Mouse (Mus musculus): ENCODE results near the gene Tuba1b. TPM values are rescaled to one million over a fixed set of nuclear protein-coding genes. Genes with fewer than 3 reads are reported as not detected.
A peak's percentile ranks its signal among the peaks of the same experiment; 100 is the strongest.

Gene Tuba1b
- polyA plus RNA-seq, 1 experiment from 2014 or later = 1,967 TPM

DNA sequence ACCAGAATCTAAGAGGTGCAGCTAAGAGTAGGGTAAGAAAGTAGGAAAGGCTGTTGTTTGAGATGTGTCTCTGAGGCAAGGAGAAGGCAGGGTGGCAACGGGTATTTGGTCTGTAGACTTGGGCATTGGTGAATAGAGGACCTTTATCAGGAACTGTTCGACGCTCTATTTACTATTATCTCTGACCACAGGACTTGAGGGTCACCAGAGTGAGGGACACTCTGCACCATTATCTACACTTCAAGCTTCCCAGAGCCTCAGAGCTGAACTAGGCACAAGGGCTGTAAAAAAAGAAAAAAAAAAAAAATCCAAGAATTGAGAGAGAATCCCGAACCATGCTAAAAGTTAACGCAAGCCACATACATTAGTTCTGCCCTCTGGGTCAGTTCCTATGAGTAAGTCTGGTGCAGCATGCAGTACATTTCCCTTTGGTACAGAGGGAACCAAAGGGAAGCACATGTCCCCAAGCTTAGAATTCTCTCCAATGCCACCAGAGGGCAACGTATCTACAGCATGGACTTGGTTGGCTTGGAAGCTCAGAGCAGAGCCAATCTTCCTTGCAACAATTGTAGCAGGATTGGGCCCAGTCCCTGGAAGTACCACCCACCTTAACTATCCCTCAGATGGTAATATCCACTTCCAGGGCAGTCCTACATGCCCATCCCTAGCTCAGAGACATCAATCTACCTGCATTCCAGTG lies 42.3 kb downstream of the Tuba1b start:
- Histone ChIP-seq H3K27me3 (ENCODE audit: control insufficient read depth, insufficient read depth, low read length) (peaks cover 56% of the 10 kb centered on the region), H3K9me3 (ENCODE audit: control insufficient read depth, low read length) (no peaks in the 10 kb centered on the region), H3K4me3 (ENCODE audit: low read depth, low read length) (no peak overlapping the region), H3K27ac (ENCODE audit: low read depth, low read length) (no peak overlapping the region), H3K36me3 (ENCODE audit: control insufficient read depth, insufficient read depth, low read length) (no peaks in the 10 kb centered on the region), H3K4me1 (ENCODE audit: control insufficient read depth, insufficient read depth, low read length) (peaks cover 19% of the 10 kb centered on the region), H3K4me2 (ENCODE audit: low read depth) (no peak overlapping the region), H3K9ac (ENCODE audit: low read length) (no peak overlapping the region)
- 46% methylated on average over 6 of the region's 6 CpGs for WGBS
- peak; percentile 66 for DNase-seq (ENCODE audit: low spot score)
- ATAC-seq (ENCODE audit: insufficient read depth, low FRiP score, low TSS enrichment) = peak; percentile 53; the same call in 1 of the 2 replicates

DNA sequence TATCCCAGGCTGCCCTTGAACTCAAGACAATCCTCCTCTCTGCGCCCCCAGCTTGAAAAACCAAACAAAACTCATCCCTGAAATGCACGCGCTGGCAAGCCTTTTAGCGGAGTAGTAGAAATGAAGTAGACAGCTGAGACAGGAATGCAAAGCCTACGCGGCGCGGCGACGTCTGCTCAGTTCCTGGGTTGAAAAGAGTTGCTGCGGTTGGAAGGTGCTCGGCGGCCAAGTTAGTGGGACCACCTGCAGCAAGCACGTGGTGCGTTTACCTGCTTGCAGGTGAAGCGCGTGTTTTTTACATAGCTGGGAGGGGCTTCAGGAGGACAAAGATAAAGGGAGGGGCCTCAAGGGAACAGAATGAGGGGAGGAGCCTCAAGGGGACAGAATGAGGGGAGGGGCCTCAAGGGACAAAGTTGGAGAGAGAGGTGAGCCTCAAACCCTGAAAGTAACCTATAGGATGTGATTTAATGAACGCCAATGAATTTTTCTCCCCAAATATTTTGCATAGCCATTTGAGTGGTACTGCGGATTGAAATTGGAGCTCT lies 43.1 kb downstream of the Tuba1b start:
- ATAC-seq (ENCODE audit: insufficient read depth, low FRiP score, low TSS enrichment) (no peak), DNase-seq (ENCODE audit: low spot score) (no peak)
- peak overlapping the region; percentile 3; the same call in 1 of the 2 replicates for H3K4me2 ChIP-seq (ENCODE audit: low read depth)
- peaks cover 19% of the 10 kb centered on the region for H3K4me1 ChIP-seq (ENCODE audit: control insufficient read depth, insufficient read depth, low read length)
- 6% methylated on average over 19 of the region's 19 CpGs for WGBS
- H3K27me3 ChIP-seq (ENCODE audit: control insufficient read depth, insufficient read depth, low read length) = peaks cover 48% of the 10 kb centered on the region
- H3K4me3 ChIP-seq (ENCODE audit: low read depth, low read length) = no peak overlapping the region
- H3K9ac ChIP-seq (ENCODE audit: low read length) = no peak overlapping the region
- H3K9me3 ChIP-seq (ENCODE audit: control insufficient read depth, low read length) = no peaks in the 10 kb centered on the region
- H3K36me3 ChIP-seq (ENCODE audit: control insufficient read depth, insufficient read depth, low read length) = no peaks in the 10 kb centered on the region
- no peak overlapping the region for H3K27ac ChIP-seq (ENCODE audit: low read depth, low read length)

DNA sequence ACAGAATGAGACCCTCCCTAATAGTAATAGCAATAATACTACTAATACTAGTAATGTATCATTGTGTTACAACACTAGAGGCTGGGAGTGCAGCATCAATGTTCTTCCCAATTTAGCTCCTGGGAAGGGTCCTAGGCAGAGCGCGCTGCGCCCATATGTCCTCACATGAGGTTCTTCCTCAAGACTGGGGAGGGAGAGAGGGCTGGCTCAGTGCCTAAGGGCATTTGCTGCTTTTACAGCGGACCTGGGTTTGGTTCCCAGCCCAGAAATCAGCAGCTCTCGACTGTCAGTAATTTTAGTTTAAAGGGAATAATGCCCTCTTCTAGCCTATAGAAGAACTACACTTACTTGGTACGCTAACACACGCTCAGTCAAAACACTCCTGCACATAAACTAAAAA lies 46.8 kb downstream of the Tuba1b start:
- Histone ChIP-seq H3K4me3 (ENCODE audit: low read depth, low read length) (no peak overlapping the region), H3K27me3 (ENCODE audit: control insufficient read depth, insufficient read depth, low read length) (peaks cover 10% of the 10 kb centered on the region), H3K36me3 (ENCODE audit: control insufficient read depth, insufficient read depth, low read length) (no peaks in the 10 kb centered on the region), H3K27ac (ENCODE audit: low read depth, low read length) (no peak overlapping the region), H3K9ac (ENCODE audit: low read length) (no peak overlapping the region), H3K4me1 (ENCODE audit: control insufficient read depth, insufficient read depth, low read length) (no peaks in the 10 kb centered on the region), H3K9me3 (ENCODE audit: control insufficient read depth, low read length) (no peaks in the 10 kb centered on the region), H3K4me2 (ENCODE audit: low read depth) (no peak overlapping the region)
- ATAC-seq (ENCODE audit: insufficient read depth, low FRiP score, low TSS enrichment) = no peak
- DNase-seq (ENCODE audit: low spot score) = no peak
- 84% methylated on average over 7 of the region's 7 CpGs for WGBS

DNA sequence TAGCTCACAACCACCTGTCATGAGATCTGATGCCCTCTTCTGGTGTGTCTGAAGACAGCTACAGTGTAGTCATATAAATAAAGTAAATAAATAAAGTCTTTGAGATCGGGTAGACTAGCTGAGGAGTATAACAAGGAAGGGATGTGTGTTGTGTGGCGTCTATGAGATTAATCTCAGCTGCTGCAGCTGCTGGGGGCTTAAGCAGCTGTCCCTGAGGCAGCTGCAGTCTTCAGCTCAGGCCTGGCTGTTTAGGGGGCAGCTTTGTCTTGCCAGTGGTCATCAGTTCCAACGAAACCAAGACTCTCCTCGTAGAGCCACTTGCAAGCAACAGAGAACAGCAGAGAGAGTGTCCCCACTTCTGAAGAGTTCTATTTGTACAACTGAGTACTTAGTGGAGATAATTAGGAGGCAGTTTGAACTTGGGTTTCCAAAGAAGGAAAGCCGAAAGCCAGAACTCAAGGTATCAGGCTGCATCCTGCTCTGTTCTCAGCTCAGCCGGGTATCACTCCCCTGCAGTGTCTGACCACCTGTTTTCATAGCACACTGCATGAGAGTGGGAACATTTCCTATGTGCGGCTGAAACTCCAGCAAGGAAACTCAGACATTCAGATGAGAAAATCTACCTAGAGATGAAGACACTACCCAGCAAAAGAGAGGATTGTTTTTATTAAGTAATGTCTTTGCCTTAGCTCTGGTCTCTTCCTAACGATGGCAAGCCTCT lies 47.5 kb downstream of the Tuba1b start:
- no peaks in the 10 kb centered on the region for H3K9me3 ChIP-seq (ENCODE audit: control insufficient read depth, low read length)
- H3K36me3 ChIP-seq (ENCODE audit: control insufficient read depth, insufficient read depth, low read length) = no peaks in the 10 kb centered on the region
- no peak overlapping the region for H3K27ac ChIP-seq (ENCODE audit: low read depth, low read length)
- no peak overlapping the region for H3K4me3 ChIP-seq (ENCODE audit: low read depth, low read length)
- ATAC-seq (ENCODE audit: insufficient read depth, low FRiP score, low TSS enrichment) (no peak), DNase-seq (ENCODE audit: low spot score) (no peak)
- H3K27me3 ChIP-seq (ENCODE audit: control insufficient read depth, insufficient read depth, low read length) = peaks cover 7% of the 10 kb centered on the region; the same call in 1 of the 2 replicates
- no peaks in the 10 kb centered on the region for H3K4me1 ChIP-seq (ENCODE audit: control insufficient read depth, insufficient read depth, low read length)
- no peak overlapping the region for H3K4me2 ChIP-seq (ENCODE audit: low read depth)
- no peak overlapping the region for H3K9ac ChIP-seq (ENCODE audit: low read length)
- 67% methylated on average over 8 of the region's 8 CpGs for WGBS

DNA sequence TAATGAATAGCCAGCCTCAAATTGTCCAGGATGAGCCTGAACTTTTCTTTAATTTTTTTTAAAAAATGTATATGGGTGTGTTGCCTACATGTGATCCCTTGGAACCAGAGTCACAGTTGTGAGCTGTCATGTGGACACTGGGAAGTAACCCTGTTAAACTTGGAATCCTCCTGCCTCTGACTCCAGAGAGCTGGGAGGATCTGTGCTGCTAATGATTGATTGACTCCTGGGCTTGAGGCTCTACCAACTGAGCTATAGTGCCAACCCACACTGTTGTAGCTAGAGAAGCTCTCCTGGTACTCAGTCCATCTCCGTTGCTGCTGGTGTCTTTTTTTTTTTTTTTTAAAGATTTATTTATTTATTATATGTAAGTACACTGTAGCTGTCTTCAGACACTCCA lies 50.3 kb downstream of the Tuba1b start:
- Histone ChIP-seq H3K36me3 (ENCODE audit: control insufficient read depth, insufficient read depth, low read length) (no peaks in the 10 kb centered on the region), H3K9ac (ENCODE audit: low read length) (no peak overlapping the region), H3K4me1 (ENCODE audit: control insufficient read depth, insufficient read depth, low read length) (peaks cover 6% of the 10 kb centered on the region; the same call in 1 of the 2 replicates), H3K4me2 (ENCODE audit: low read depth) (no peak overlapping the region), H3K27ac (ENCODE audit: low read depth, low read length) (no peak overlapping the region), H3K27me3 (ENCODE audit: control insufficient read depth, insufficient read depth, low read length) (no peaks in the 10 kb centered on the region), H3K9me3 (ENCODE audit: control insufficient read depth, low read length) (no peaks in the 10 kb centered on the region), H3K4me3 (ENCODE audit: low read depth, low read length) (no peak overlapping the region)
- 85% methylated on average over 1 of the region's 1 CpGs for WGBS
- no peak for ATAC-seq (ENCODE audit: insufficient read depth, low FRiP score, low TSS enrichment)
- DNase-seq (ENCODE audit: low spot score) = no peak

DNA sequence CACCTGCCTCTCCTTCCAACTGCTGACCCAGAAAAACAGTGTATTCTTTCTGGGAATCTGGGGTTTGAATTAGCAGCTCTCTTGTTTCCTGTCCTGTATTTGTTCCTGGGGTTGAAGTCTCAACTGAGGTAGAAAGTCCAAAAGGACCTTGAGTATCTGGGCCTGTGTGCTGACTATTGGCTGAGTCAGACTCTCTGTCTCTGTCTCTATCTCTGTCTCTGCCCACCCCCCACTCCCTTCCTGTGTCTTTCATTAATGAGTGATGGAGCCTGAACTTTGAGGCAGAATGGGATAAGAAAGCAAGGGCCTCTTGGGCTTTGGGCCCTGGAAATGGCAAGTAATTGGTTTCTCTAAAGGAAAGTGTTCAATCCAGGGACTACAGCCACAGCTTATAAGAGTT lies 50.7 kb downstream of the Tuba1b start:
- no peak for DNase-seq (ENCODE audit: low spot score)
- H3K27me3 ChIP-seq (ENCODE audit: control insufficient read depth, insufficient read depth, low read length) = no peaks in the 10 kb centered on the region
- H3K36me3 ChIP-seq (ENCODE audit: control insufficient read depth, insufficient read depth, low read length) = no peaks in the 10 kb centered on the region; the same call in 1 of the 2 replicates
- H3K4me3 ChIP-seq (ENCODE audit: low read depth, low read length) = no peak overlapping the region
- H3K4me2 ChIP-seq (ENCODE audit: low read depth) = no peak overlapping the region
- no peak for ATAC-seq (ENCODE audit: insufficient read depth, low FRiP score, low TSS enrichment)
- no peak overlapping the region for H3K27ac ChIP-seq (ENCODE audit: low read depth, low read length)
- H3K9ac ChIP-seq (ENCODE audit: low read length) = no peak overlapping the region
- no peaks in the 10 kb centered on the region for H3K9me3 ChIP-seq (ENCODE audit: control insufficient read depth, low read length)
- peaks cover 6% of the 10 kb centered on the region; the same call in 1 of the 2 replicates for H3K4me1 ChIP-seq (ENCODE audit: control insufficient read depth, insufficient read depth, low read length)

DNA sequence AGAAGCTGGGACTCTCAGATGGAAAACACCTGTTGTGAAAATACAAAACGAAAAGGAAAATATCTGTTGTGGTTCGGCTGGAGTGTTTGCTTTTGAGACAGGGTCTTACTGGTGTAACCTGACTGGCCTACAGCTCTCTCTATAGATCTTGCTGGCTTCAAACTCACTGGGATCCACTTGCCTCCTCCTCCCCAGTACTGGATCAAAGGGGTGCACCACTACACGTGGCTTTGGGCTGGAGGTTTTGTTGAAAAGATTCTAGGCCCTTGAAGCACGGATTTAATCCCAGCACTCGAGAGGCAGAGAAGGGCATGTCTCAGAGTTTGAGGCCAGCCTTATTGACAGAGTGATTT lies 52.7 kb downstream of the Tuba1b start:
- H3K4me2 ChIP-seq (ENCODE audit: low read depth) = peak overlapping the region; percentile 87
- WGBS = 14% methylated on average over 5 of the region's 5 CpGs

More for the DNA sequence above, 52.7 kb downstream of the Tuba1b start:
- peak; percentile 36 for ATAC-seq (ENCODE audit: insufficient read depth, low FRiP score, low TSS enrichment)
- peak overlapping the region; percentile 6; the same call in 1 of the 2 replicates for H3K4me3 ChIP-seq (ENCODE audit: low read depth, low read length)
- H3K27me3 ChIP-seq (ENCODE audit: control insufficient read depth, insufficient read depth, low read length) = no peaks in the 10 kb centered on the region
- H3K4me1 ChIP-seq (ENCODE audit: control insufficient read depth, insufficient read depth, low read length) = peaks cover 6% of the 10 kb centered on the region; the same call in 1 of the 2 replicates
- H3K9ac ChIP-seq (ENCODE audit: low read length) = peak overlapping the region; percentile 24; the same call in 1 of the 2 replicates
- H3K9me3 ChIP-seq (ENCODE audit: control insufficient read depth, low read length) = no peaks in the 10 kb centered on the region
- H3K36me3 ChIP-seq (ENCODE audit: control insufficient read depth, insufficient read depth, low read length) = no peaks in the 10 kb centered on the region; the same call in 1 of the 2 replicates
- H3K27ac ChIP-seq (ENCODE audit: low read depth, low read length) = no peak overlapping the region
- no peak for DNase-seq (ENCODE audit: low spot score)

All from neural tube, embryonic 11.5 days (tissue).